Mouse (Mus musculus) megakaryocyte, adult 5-6 weeks (primary cell): Measurements from ENCODE around the gene Ybx2. TPM values are rescaled to one million over a fixed set of nuclear protein-coding genes. Genes with fewer than 3 reads are reported as not detected.
"Not testable (repeated sequence)": the region's sequence is repeated elsewhere in the genome, so short reads cannot be mapped to it uniquely, and the experiment has no call there.

Experiments
- ATAC-seq: 2 replicates; pipeline ENCODE4 v1.8.0; 2016; ENCODE audit warnings: mild to moderate bottlenecking, inconsistent platforms; ENCODE audit not compliant: poor library complexity, severe bottlenecking
- total RNA-seq, 2 experiments: library from RNA; stranded (forward) in 1 of 2; stranded (reverse) in 1 of 2; fragments of 153-499, 151-499 nt in 1 of 2; fragments of 221-1000, 200-1000 nt in 1 of 2; gene quantifications; 2 replicates each; pipeline versions ENCODE4 v1.2.3 to v1.2.4; 2015 to 2017

The Ybx2 gene
- total RNA-seq, 2 experiments from 2014 or later: not detected

DNA sequence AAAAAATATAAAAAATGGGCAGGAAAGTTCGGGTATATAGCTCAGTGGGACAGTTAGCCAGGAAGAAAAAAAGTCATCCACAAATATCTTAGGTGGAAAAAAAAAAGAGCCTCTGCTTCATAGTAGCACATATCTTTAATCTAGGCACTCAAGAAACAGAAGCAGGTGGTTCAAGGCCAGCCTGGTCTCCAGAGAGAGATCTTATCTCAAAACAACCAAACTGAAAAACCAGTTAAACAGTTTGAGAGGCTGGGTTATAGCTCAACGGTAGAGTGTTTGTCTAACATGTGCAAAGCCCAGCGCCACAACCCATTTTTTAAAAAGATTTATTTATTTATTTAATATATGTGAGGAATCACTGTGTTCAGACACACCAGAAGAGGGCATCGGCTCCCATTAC is 2.5 kb upstream of the Ybx2 start:
- ATAC-seq: no peak

DNA sequence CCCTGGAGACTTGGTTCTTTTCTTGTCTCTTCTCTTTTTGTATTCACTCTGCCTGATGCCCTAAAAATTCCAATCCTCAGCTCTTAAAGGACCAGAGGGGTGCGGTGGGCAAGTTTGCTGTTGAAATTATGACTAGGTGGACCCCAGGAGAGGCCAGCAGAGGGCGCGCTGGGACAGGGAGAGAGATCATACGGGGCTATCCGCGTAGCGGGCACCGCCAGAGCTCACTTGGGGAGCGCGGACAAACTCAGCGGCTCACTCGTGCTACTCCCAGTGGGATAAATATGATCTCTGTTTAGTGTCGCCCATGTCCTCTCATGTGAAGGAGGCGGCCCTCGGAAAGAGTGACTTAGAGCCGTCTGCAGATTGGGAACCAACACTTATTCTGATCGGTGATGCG is 1.4 kb upstream of the Ybx2 start:
- ATAC-seq: peak; percentile 66

GRCm38 (mm10) chr11:69934681-69935080 is 915 bp upstream of the Ybx2 start:
- ATAC-seq: no peak

GRCm38 (mm10) chr11:69936156-69936555 is 560 bp downstream of the Ybx2 start:
- ATAC-seq: no peak

- ATAC-seq: no peak
Measured at GRCm38 (mm10) chr11:69936714-69937347, 1.2 kb downstream of the Ybx2 start.

DNA sequence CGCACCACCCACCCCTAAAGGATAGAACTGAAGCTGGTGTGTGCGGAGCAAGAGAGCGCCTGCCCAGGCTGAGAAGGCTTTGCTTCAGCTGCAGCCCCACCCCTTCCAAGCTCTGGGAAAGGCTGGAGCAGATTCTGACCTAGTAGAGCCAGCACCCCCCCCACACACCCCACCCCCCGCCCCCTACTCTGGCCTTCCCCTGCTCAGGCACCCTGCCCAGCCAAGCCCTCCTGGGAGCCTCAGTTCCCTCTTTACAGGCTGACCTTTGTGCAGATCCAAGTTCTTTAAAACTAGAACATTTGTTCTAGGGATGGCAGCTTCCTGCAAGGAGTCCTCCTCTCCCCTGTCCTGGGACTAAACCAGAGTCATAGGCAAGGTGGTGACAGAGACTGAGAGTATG is 1.8 kb downstream of the Ybx2 start:
- no peak for ATAC-seq

- ATAC-seq: no peak
Measured at GRCm38 (mm10) chr11:69937834-69938233, 2.2 kb downstream of the Ybx2 start.

GRCm38 (mm10) chr11:69938401-69938979 is 2.9 kb downstream of the Ybx2 start:
- ATAC-seq: no peak

- ATAC-seq: no peak
Measured at GRCm38 (mm10) chr11:69939181-69939580, 3.6 kb downstream of the Ybx2 start.

GRCm38 (mm10) chr11:69939731-69940130 is 4.1 kb downstream of the Ybx2 start:
- no peak for ATAC-seq

DNA sequence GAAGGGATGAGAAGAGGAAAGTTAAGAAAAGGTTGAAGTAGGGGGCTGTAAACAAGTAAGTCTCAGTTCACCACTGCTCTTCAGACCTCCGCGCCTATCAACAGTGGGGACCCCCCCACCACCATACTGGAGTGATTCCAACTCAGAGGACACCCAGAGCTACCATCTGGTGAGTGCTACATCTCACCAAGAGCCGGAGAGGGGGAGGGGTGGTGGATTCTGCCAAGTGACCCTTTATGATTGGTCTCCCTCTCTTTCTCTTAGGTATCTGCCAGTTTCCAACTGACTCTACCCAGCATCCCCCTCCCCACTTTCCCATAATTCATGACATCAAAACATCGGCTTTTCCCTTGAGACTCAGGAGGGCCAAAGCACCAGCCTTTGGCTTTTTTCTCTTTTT is 5.4 kb downstream of the Ybx2 start:
- ATAC-seq: no peak

- no peak for ATAC-seq
Measured at GRCm38 (mm10) chr11:69945216-69945615, 9.6 kb downstream of the Ybx2 start.

DNA sequence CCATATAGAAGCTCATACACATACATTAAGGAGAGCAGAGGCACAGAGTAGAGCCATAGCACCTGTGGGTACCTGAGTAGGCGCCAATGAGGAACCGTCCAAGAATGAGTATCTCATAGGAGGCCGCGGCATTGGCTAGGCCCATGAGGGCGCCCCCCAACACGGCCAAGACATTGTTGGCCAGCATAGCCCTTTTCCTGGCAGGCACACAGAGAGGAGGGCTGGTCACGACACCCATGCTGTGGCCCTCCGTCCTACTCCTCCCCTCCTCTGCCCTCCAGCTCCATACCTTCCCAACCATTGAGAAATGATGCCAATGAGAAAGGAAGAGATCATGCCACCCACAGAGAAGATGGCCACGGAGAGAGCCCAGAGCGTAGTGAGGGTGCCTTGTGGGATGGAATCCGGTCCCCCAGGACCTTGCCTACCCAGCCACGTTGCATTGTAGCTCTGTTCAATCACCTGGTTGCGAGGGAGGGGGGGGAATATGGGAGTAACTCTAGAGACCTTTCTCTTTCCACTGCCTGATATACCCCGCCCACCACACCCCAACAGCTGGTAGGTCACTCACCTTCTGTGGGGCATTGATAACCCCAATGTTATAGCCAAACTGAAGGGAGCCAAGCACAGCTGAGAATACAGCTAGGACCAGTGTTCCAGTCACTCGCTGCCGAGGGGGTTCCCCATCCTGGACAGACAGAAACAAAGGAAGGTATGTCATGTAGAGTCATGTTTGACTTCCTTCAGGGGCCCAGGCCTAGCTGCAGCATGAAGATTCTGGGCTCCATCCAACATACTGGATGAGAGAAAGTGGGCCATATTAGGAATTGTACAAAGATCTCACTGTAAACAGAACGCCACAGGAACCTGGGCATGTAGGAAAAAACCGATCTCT is 10.6 kb downstream of the Ybx2 start:
- ATAC-seq: no peak

GRCm38 (mm10) chr11:69947337-69948065 is 11.9 kb downstream of the Ybx2 start:
- no peak for ATAC-seq

- ATAC-seq: peak; percentile 88
Measured at GRCm38 (mm10) chr11:69948066-69948762, 12.6 kb downstream of the Ybx2 start, which contains the start of gene Slc2a4. Gene Slc2a4, minus strand, starts transcription at chr11:69948188.

GRCm38 (mm10) chr11:69948763-69949150 is 13.2 kb downstream of the Ybx2 start:
- peak; percentile 81 for ATAC-seq

DNA sequence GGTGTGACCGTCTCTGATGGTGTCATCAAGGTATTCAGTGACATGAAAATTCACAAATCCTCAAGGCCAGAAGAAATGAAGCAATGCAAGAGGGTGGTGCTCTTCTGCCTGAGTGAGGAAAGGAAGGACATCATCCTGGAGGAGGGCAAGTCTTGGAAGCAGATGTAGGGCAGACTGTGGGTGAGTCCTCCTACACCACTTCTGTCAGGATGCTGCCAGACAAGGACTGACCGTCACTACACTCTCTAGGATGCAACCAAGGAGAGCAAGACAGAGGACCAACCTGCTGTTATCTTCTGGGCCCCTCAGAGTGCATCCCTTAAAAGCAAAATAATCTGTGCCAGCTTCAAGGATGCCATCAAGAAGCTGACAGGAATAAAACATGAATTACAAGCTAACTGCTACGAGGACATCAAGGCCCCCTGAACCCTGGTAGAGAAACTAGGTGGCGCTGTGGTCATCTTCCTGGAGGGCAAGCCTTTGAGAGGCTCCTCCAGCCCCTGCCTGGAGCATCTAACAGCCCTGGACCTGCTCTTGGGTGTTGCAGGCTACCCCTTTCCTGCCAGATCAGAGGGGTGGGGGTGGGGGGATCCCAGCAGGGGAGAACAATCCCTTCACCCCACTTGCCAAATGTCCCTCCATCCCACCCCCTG is 15.3 kb downstream of the Ybx2 start:
- no peak for ATAC-seq

DNA sequence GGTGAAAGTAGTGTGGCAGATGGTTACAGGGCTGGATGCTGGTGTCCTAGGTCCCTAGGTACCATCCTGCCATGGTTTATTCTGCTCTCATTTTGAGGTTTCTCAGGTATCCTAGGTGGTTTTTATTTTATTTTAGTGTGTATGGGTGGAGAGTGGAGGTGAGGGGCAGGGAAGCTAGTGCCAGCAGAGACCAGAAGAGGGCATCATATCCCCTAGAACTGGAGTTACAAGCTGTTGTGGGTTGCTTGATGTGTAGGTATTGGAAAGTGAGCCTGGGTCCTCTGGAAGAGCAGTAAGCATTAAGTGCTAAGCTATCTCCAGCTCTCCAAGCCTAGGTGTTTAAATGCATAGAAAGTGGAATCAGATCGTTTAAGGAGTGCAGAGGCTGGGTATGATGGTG is 16.7 kb downstream of the Ybx2 start:
- no peak for ATAC-seq

DNA sequence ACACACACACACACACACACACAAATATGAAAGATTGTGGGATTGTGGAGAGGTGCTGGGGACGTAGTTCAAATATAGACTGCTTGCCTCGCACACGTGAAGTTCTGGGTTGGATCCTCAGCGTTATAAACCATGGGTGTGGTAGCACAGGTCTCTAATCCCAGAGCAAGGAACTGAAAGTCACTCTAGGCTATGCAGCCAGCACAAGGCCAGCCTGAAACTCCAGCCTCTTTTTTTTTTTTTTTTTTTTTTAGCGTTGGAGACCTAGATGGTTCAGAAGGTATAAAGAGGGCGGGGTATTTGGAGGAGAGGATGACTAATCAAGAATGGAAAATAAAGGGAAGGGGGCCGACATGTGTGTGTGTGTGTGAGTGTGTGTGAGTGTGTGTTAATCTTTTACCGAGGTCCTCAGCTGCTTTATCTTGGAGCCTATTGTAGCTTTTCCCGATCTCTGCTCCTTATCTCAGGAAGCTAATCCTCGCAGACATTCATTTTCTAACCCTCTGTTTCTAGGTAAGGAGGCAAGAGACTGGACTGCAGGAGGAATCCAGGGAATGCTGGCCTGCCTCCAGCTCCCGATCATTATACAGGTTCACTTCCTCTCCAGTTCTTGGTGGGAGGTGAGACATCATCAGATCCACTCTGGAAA is 17.8 kb downstream of the Ybx2 start:
- no peak for ATAC-seq

DNA sequence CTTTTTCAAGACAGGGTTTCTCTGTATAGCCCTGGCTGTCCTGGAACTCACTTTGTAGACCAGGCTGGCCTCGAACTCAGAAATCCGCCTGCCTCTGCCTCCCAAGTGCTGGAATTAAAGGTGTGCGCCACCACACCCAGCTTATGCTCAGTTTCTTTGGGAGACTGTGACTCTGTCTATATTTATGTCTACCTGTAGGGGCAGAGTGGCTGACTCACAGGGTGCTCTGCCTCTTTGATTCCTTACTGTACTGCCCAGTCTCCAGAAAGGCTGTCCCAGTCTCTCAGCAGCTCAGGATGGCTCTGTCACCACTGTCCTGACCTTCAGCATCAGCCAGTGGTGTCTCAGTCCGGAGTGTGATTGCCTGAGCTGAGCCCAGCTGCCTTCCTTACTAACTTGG is 20.0 kb downstream of the Ybx2 start:
- not testable (repeated sequence) for ATAC-seq
